Mouse (Mus musculus): ENCODE measurements around the gene Ezr. TPM values are rescaled to one million over a fixed set of nuclear protein-coding genes. Genes with fewer than 3 reads are reported as not detected.
A peak's percentile ranks its signal among the peaks of the same experiment; 100 is the strongest.

Gene Ezr
- polyA plus RNA-seq, 1 experiment, result 168 TPM

- Histone ChIP-seq H3K36me3 (ENCODE audit: control insufficient read depth, insufficient read depth, low read length, poor library complexity, severe bottlenecking) (no peaks in the 10 kb centered on the region), H3K27ac (ENCODE audit: insufficient read depth, low read length) (no peak overlapping the region), H3K4me1 (ENCODE audit: control insufficient read depth, insufficient read depth, low read length) (peaks cover 2% of the 10 kb centered on the region), H3K27me3 (ENCODE audit: control insufficient read depth, insufficient read depth, low read length, poor library complexity, severe bottlenecking) (no peaks in the 10 kb centered on the region), H3K9me3 (replicated peaks; ENCODE audit: control insufficient read depth, insufficient read depth, low read length, poor library complexity, severe bottlenecking) (no peaks in the 10 kb centered on the region), H3K9ac (ENCODE audit: low read depth, poor library complexity, severe bottlenecking) (peak overlapping the region; percentile 95), H3K4me3 (ENCODE audit: low read depth, low read length) (peak overlapping the region; percentile 98)
- no peak for TF ChIP-seq POLR2A (IDR thresholded peaks at IDR 0.05; ENCODE audit: insufficient read depth, low read length)
- no peak for TF ChIP-seq CTCF (IDR thresholded peaks at IDR 0.05; ENCODE audit: low read depth, low read length)
- TF ChIP-seq EP300 (IDR thresholded peaks at IDR 0.05; ENCODE audit: insufficient read depth, low read depth, low read length), result no peak
Measured at GRCm38 (mm10) chr17:6783756-6784357, 1.3 kb upstream of the Ezr start.

GRCm38 (mm10) chr17:6783006-6783661 is 550 bp upstream of the Ezr start:
- Histone ChIP-seq H3K27me3 (ENCODE audit: control insufficient read depth, insufficient read depth, low read length, poor library complexity, severe bottlenecking) (no peaks in the 10 kb centered on the region), H3K9me3 (replicated peaks; ENCODE audit: control insufficient read depth, insufficient read depth, low read length, poor library complexity, severe bottlenecking) (no peaks in the 10 kb centered on the region), H3K9ac (ENCODE audit: low read depth, poor library complexity, severe bottlenecking) (peak overlapping the region; percentile 95), H3K4me1 (ENCODE audit: control insufficient read depth, insufficient read depth, low read length) (peaks cover 2% of the 10 kb centered on the region), H3K36me3 (ENCODE audit: control insufficient read depth, insufficient read depth, low read length, poor library complexity, severe bottlenecking) (no peaks in the 10 kb centered on the region), H3K27ac (ENCODE audit: insufficient read depth, low read length) (peak overlapping the region; percentile 90), H3K4me3 (ENCODE audit: low read depth, low read length) (peak overlapping the region; percentile 98)
- TF ChIP-seq EP300 (IDR thresholded peaks at IDR 0.05; ENCODE audit: insufficient read depth, low read depth, low read length) (no peak), POLR2A (IDR thresholded peaks at IDR 0.05; ENCODE audit: insufficient read depth, low read length) (no peak), CTCF (IDR thresholded peaks at IDR 0.05; ENCODE audit: low read depth, low read length) (no peak)

- peaks cover 2% of the 10 kb centered on the region for H3K4me1 ChIP-seq (ENCODE audit: control insufficient read depth, insufficient read depth, low read length)
- H3K27me3 ChIP-seq (ENCODE audit: control insufficient read depth, insufficient read depth, low read length, poor library complexity, severe bottlenecking), result no peaks in the 10 kb centered on the region
- no peaks in the 10 kb centered on the region for H3K9me3 ChIP-seq (replicated peaks; ENCODE audit: control insufficient read depth, insufficient read depth, low read length, poor library complexity, severe bottlenecking)
- H3K4me3 ChIP-seq (ENCODE audit: low read depth, low read length), result peak overlapping the region; percentile 95
- H3K9ac ChIP-seq (ENCODE audit: low read depth, poor library complexity, severe bottlenecking), result peak overlapping the region; percentile 95
- TF ChIP-seq POLR2A (IDR thresholded peaks at IDR 0.05; ENCODE audit: insufficient read depth, low read length), result no peak
- no peak for TF ChIP-seq CTCF (IDR thresholded peaks at IDR 0.05; ENCODE audit: low read depth, low read length)
- peak overlapping the region; percentile 85 for H3K27ac ChIP-seq (ENCODE audit: insufficient read depth, low read length)
- no peaks in the 10 kb centered on the region for H3K36me3 ChIP-seq (ENCODE audit: control insufficient read depth, insufficient read depth, low read length, poor library complexity, severe bottlenecking)
Measured at GRCm38 (mm10) chr17:6782033-6782526, 504 bp downstream of the Ezr start.

GRCm38 (mm10) chr17:6781273-6781672 is 1.3 kb downstream of the Ezr start:
- H3K27ac ChIP-seq (ENCODE audit: insufficient read depth, low read length), result no peak overlapping the region
- H3K36me3 ChIP-seq (ENCODE audit: control insufficient read depth, insufficient read depth, low read length, poor library complexity, severe bottlenecking), result no peaks in the 10 kb centered on the region
- 0 out of 2 replicates have a peak overlapping the region, but pooled peaks have one; percentile 95 for H3K9ac ChIP-seq (ENCODE audit: low read depth, poor library complexity, severe bottlenecking)
- TF ChIP-seq EP300 (IDR thresholded peaks at IDR 0.05; ENCODE audit: insufficient read depth, low read depth, low read length) (no peak), CTCF (IDR thresholded peaks at IDR 0.05; ENCODE audit: low read depth, low read length) (no peak), POLR2A (IDR thresholded peaks at IDR 0.05; ENCODE audit: insufficient read depth, low read length) (no peak)
- H3K4me3 ChIP-seq (ENCODE audit: low read depth, low read length), result peak overlapping the region; percentile 51
- peaks cover 2% of the 10 kb centered on the region for H3K4me1 ChIP-seq (ENCODE audit: control insufficient read depth, insufficient read depth, low read length)
- H3K27me3 ChIP-seq (ENCODE audit: control insufficient read depth, insufficient read depth, low read length, poor library complexity, severe bottlenecking), result no peaks in the 10 kb centered on the region
- no peaks in the 10 kb centered on the region for H3K9me3 ChIP-seq (replicated peaks; ENCODE audit: control insufficient read depth, insufficient read depth, low read length, poor library complexity, severe bottlenecking)

GRCm38 (mm10) chr17:6780521-6781115 is 2.0 kb downstream of the Ezr start:
- H3K27me3 ChIP-seq (ENCODE audit: control insufficient read depth, insufficient read depth, low read length, poor library complexity, severe bottlenecking), result no peaks in the 10 kb centered on the region
- H3K9me3 ChIP-seq (replicated peaks; ENCODE audit: control insufficient read depth, insufficient read depth, low read length, poor library complexity, severe bottlenecking), result no peaks in the 10 kb centered on the region
- H3K4me1 ChIP-seq (ENCODE audit: control insufficient read depth, insufficient read depth, low read length), result peaks cover 4% of the 10 kb centered on the region
- TF ChIP-seq CTCF (IDR thresholded peaks at IDR 0.05; ENCODE audit: low read depth, low read length) (no peak), EP300 (IDR thresholded peaks at IDR 0.05; ENCODE audit: insufficient read depth, low read depth, low read length) (no peak), POLR2A (IDR thresholded peaks at IDR 0.05; ENCODE audit: insufficient read depth, low read length) (no peak)
- no peaks in the 10 kb centered on the region for H3K36me3 ChIP-seq (ENCODE audit: control insufficient read depth, insufficient read depth, low read length, poor library complexity, severe bottlenecking)
- peak overlapping the region; percentile 41; the same call in 1 of the 2 replicates for H3K9ac ChIP-seq (ENCODE audit: low read depth, poor library complexity, severe bottlenecking)
- peak overlapping the region; percentile 29 for H3K4me3 ChIP-seq (ENCODE audit: low read depth, low read length)
- H3K27ac ChIP-seq (ENCODE audit: insufficient read depth, low read length), result no peak overlapping the region

All from ES-Bruce4 (cell line).